In the genomic region with DNA sequence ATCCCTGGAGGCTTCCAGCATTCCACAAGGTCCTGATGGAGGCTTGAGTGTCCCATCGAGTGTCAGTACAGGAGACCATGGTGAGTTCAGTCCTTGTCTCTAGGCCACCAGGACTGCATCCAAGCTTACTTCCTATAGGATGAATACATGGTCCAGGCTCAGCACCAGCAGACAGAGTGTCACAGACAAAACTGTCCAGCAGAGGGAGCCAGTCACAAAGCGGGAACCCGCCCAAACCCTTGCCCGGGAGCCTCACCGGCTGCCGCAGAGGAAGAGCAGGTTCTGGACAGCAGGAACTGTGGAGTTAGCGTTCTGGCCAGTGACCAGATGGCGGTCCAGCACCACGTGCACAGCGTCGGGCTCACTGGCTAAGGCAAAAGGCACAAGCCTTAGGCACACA, we compare ENCODE assay signal across 8 mouse cellular contexts. TPM values are rescaled to one million over a fixed set of nuclear protein-coding genes. Genes with fewer than 3 reads are reported as not detected.
A peak's percentile ranks its signal among the peaks of the same experiment; 100 is the strongest.
DNase-seq lines count a peak whose midpoint lies in the region; ATAC-seq and TF ChIP-seq lines count a peak whose summit lies in the region.

No protein-coding gene starts in this region.

- H3K9ac ChIP-seq in ES-Bruce4 (ENCODE audit: low read depth, poor library complexity, severe bottlenecking), result no peak overlapping the region
- 0 out of 2 replicates have a peak overlapping the region, but pooled peaks have one; percentile 31 for H3K9ac ChIP-seq in forebrain, embryonic 15.5 days (replicated peaks)
- no peak overlapping the region for H3K9ac ChIP-seq in neural tube, embryonic 14.5 days (replicated peaks; ENCODE audit: low read depth, low read length)

- no peak for TF ChIP-seq EP300 in ES-Bruce4 (IDR thresholded peaks at IDR 0.05; ENCODE audit: insufficient read depth, low read depth, low read length)

- H3K27ac ChIP-seq in ES-Bruce4 (ENCODE audit: insufficient read depth, low read length), result no peak overlapping the region
- 0 out of 2 replicates have a peak overlapping the region, but pooled peaks have one; percentile 46 for H3K27ac ChIP-seq in forebrain, embryonic 15.5 days (replicated peaks)
- no peak overlapping the region for H3K27ac ChIP-seq in neural tube, embryonic 14.5 days (ENCODE audit: low read depth, low read length)
- H3K27ac ChIP-seq in testis, adult 2 months (ENCODE audit: control insufficient read depth, insufficient read depth, low read depth, low read length), result no peak overlapping the region

- peak; percentile 94 for DNase-seq in cerebellum, adult 11-12 months
- peak; percentile 93 for DNase-seq in heart, postnatal 4 days
- DNase-seq in layer of hippocampus, adult 18-20 months (ENCODE audit: low spot score in 2 of 2), result peak; percentile 79 to 90
- peak; percentile 85 to 89 for DNase-seq in lung, adult 18-20 months

- no peak for TF ChIP-seq POLR2A in ES-Bruce4 (IDR thresholded peaks at IDR 0.05; ENCODE audit: insufficient read depth, low read length)
- no peak for TF ChIP-seq POLR2A in testis, adult 2 months (IDR thresholded peaks at IDR 0.05; ENCODE audit: control insufficient read depth, low read depth, low read length)

- H3K9me3 ChIP-seq in ES-Bruce4 (replicated peaks; ENCODE audit: control insufficient read depth, insufficient read depth, low read length, poor library complexity, severe bottlenecking), result no peaks in the 10 kb centered on the region
- H3K9me3 ChIP-seq in forebrain, embryonic 15.5 days, result no peaks in the 10 kb centered on the region
- no peaks in the 10 kb centered on the region for H3K9me3 ChIP-seq in neural tube, embryonic 14.5 days (ENCODE audit: control insufficient read depth, low read length)

- WGBS in forebrain, embryonic 15.5 days, result 12% methylated on average over 11 of the region's 11 CpGs
- 14% methylated on average over 11 of the region's 11 CpGs for WGBS in neural tube, embryonic 14.5 days

- ATAC-seq in forebrain, embryonic 15.5 days (replicated peaks), result peak; percentile 59
- ATAC-seq in neural tube, embryonic 14.5 days (ENCODE audit: low read depth), result peak; percentile 55; the same call in 1 of the 2 replicates

- TF ChIP-seq CTCF in ES-Bruce4 (IDR thresholded peaks at IDR 0.05; ENCODE audit: low read depth, low read length), result peak; percentile 96
- peak; percentile 68; the same call in 1 of the 2 replicates for TF ChIP-seq CTCF in testis, adult 2 months (IDR thresholded peaks at IDR 0.05; ENCODE audit: control insufficient read depth, insufficient read depth, insufficient replicate concordance, low read depth, low read length)

- H3K4me2 ChIP-seq in forebrain, embryonic 15.5 days (replicated peaks), result no peak overlapping the region
- H3K4me2 ChIP-seq in neural tube, embryonic 14.5 days (ENCODE audit: low read depth, low read length), result no peak overlapping the region

- H3K27me3 ChIP-seq in ES-Bruce4 (ENCODE audit: control insufficient read depth, insufficient read depth, low read length, poor library complexity, severe bottlenecking), result no peaks in the 10 kb centered on the region
- no peaks in the 10 kb centered on the region for H3K27me3 ChIP-seq in forebrain, embryonic 15.5 days
- H3K27me3 ChIP-seq in neural tube, embryonic 14.5 days (ENCODE audit: control insufficient read depth, insufficient read depth, low read length), result no peaks in the 10 kb centered on the region
- H3K27me3 ChIP-seq in testis, adult 2 months (ENCODE audit: control insufficient read depth, insufficient read depth, low read length), result no peaks in the 10 kb centered on the region

- H3K4me1 ChIP-seq in ES-Bruce4 (ENCODE audit: control insufficient read depth, insufficient read depth, low read length), result no peaks in the 10 kb centered on the region
- H3K4me1 ChIP-seq in forebrain, embryonic 15.5 days, result peaks cover 15% of the 10 kb centered on the region
- H3K4me1 ChIP-seq in neural tube, embryonic 14.5 days (ENCODE audit: control insufficient read depth, insufficient read depth, low read length), result peaks cover 5% of the 10 kb centered on the region; the same call in 1 of the 2 replicates
- H3K4me1 ChIP-seq in testis, adult 2 months (ENCODE audit: control insufficient read depth, insufficient read depth, low read length), result peaks cover 6% of the 10 kb centered on the region

- H3K36me3 ChIP-seq in ES-Bruce4 (ENCODE audit: control insufficient read depth, insufficient read depth, low read length, poor library complexity, severe bottlenecking), result no peaks in the 10 kb centered on the region
- H3K36me3 ChIP-seq in forebrain, embryonic 15.5 days, result peaks cover 10% of the 10 kb centered on the region; the same call in 1 of the 2 replicates
- peaks cover 4% of the 10 kb centered on the region; the same call in 1 of the 2 replicates for H3K36me3 ChIP-seq in neural tube, embryonic 14.5 days (ENCODE audit: control insufficient read depth, insufficient read depth, low read length)
- H3K36me3 ChIP-seq in testis, adult 2 months (ENCODE audit: control insufficient read depth, insufficient read depth, low read length), result 0 out of 2 replicates have a peak, but pooled peaks cover 2% of the 10 kb centered on the region

- H3K4me3 ChIP-seq in ES-Bruce4 (ENCODE audit: low read depth, low read length), result no peak overlapping the region
- 0 out of 2 replicates have a peak overlapping the region, but pooled peaks have one; percentile 12 for H3K4me3 ChIP-seq in forebrain, embryonic 15.5 days
- no peak overlapping the region for H3K4me3 ChIP-seq in neural tube, embryonic 14.5 days (ENCODE audit: low read depth, low read length)
- H3K4me3 ChIP-seq in testis, adult 2 months (ENCODE audit: control insufficient read depth, low read depth, low read length), result no peak overlapping the region

RNA-seq across cellular contexts. Expression of a gene that starts 5.1 kb away (rescaled TPM):
- 36.7 and 45.4 TPM in 2 replicates for polyA plus RNA-seq in ES-Bruce4 (2011; ENCODE audit: insufficient read depth, insufficient read length, low read depth, missing spikeins)
- 62.2 and 64.2 TPM in 2 replicates for polyA plus RNA-seq in forebrain, embryonic 15.5 days (2015; fragmentation: Nextera tagmentation; extraction: Ambion mirVana)
- total RNA-seq in heart, postnatal 4 days (2021), result 10 to 100 TPM; 12.5 to 12.9 TPM
- total RNA-seq in layer of hippocampus, adult 18-20 months (2021), result 10 to 100 TPM; 37.7 to 39.9 TPM
- polyA plus RNA-seq in neural tube, embryonic 14.5 days (2014; fragmentation: Nextera tagmentation; extraction: Ambion mirVana), result 42.7 and 44.8 TPM in 2 replicates
- polyA plus RNA-seq in testis, adult 2 months (2012; rRNA removed), result 23.3 and 24.4 TPM in 2 replicates

RNA-seq across cellular contexts. Expression of a gene that starts 16.8 kb away (rescaled TPM):
- 210 and 226 TPM in 2 replicates for polyA plus RNA-seq in ES-Bruce4 (2011; ENCODE audit: insufficient read depth, insufficient read length, low read depth, missing spikeins)
- polyA plus RNA-seq in forebrain, embryonic 15.5 days (2015; fragmentation: Nextera tagmentation; extraction: Ambion mirVana), result 375 and 378 TPM in 2 replicates
- total RNA-seq in heart, postnatal 4 days (2021), result 100 to 1,000 TPM; 126 to 134 TPM
- total RNA-seq in layer of hippocampus, adult 18-20 months (2021), result 100 to 1,000 TPM; 122 to 125 TPM
- polyA plus RNA-seq in neural tube, embryonic 14.5 days (2014; fragmentation: Nextera tagmentation; extraction: Ambion mirVana), result 265 and 311 TPM in 2 replicates
- polyA plus RNA-seq in testis, adult 2 months (2012; rRNA removed), result 26.0 and 30.2 TPM in 2 replicates

RNA-seq across cellular contexts. Expression of a gene that starts 20.5 kb away (rescaled TPM):
- polyA plus RNA-seq in ES-Bruce4 (2011; ENCODE audit: insufficient read depth, insufficient read length, low read depth, missing spikeins), result 1.3 and 2.2 TPM in 2 replicates
- polyA plus RNA-seq in forebrain, embryonic 15.5 days (2015; fragmentation: Nextera tagmentation; extraction: Ambion mirVana), result 47.0 and 50.4 TPM in 2 replicates
- 1 to 10 TPM; 1.5 to 1.6 TPM for total RNA-seq in heart, postnatal 4 days (2021)
- 100 to 1,000 TPM; 265 to 270 TPM for total RNA-seq in layer of hippocampus, adult 18-20 months (2021)
- 51.6 and 70.7 TPM in 2 replicates for polyA plus RNA-seq in neural tube, embryonic 14.5 days (2014; fragmentation: Nextera tagmentation; extraction: Ambion mirVana)
- polyA plus RNA-seq in testis, adult 2 months (2012; rRNA removed), result 0.48 and 0.63 TPM in 2 replicates

RNA-seq across cellular contexts. Expression of a gene that starts 28.9 kb away (rescaled TPM):
- 16.3 and 19.9 TPM in 2 replicates for polyA plus RNA-seq in ES-Bruce4 (2011; ENCODE audit: insufficient read depth, insufficient read length, low read depth, missing spikeins)
- 83.1 and 86.3 TPM in 2 replicates for polyA plus RNA-seq in forebrain, embryonic 15.5 days (2015; fragmentation: Nextera tagmentation; extraction: Ambion mirVana)
- total RNA-seq in heart, postnatal 4 days (2021), result 10 to 100 TPM; 30.5 to 32.3 TPM
- total RNA-seq in layer of hippocampus, adult 18-20 months (2021), result 100 to 1,000 TPM; 319 to 320 TPM
- 66.9 and 80.4 TPM in 2 replicates for polyA plus RNA-seq in neural tube, embryonic 14.5 days (2014; fragmentation: Nextera tagmentation; extraction: Ambion mirVana)
- 7.2 and 10.9 TPM in 2 replicates for polyA plus RNA-seq in testis, adult 2 months (2012; rRNA removed)

RNA-seq across cellular contexts. Expression of a gene that starts 35.0 kb away (rescaled TPM):
- polyA plus RNA-seq in ES-Bruce4 (2011; ENCODE audit: insufficient read depth, insufficient read length, low read depth, missing spikeins), result 22.1 and 27.6 TPM in 2 replicates
- 7.8 and 9.5 TPM in 2 replicates for polyA plus RNA-seq in forebrain, embryonic 15.5 days (2015; fragmentation: Nextera tagmentation; extraction: Ambion mirVana)
- total RNA-seq in heart, postnatal 4 days (2021), result 1 to 10 TPM; 5.9 to 6.4 TPM
- 1 to 10 TPM in 1 of 2 experiments, under 1 TPM in 1; 0.69 to 1.1 TPM for total RNA-seq in layer of hippocampus, adult 18-20 months (2021)
- 2.0 and 2.5 TPM in 2 replicates for polyA plus RNA-seq in neural tube, embryonic 14.5 days (2014; fragmentation: Nextera tagmentation; extraction: Ambion mirVana)
- 5.5 and 5.6 TPM in 2 replicates for polyA plus RNA-seq in testis, adult 2 months (2012; rRNA removed)

Comparison
In these comparisons a context has a peak if more than half of its experiments do, and no peak if none do; other contexts are left out.
1. RNA of a gene that starts 20.5 kb away (polyA plus RNA-seq): 51.6 to 70.7 TPM in neural tube, embryonic 14.5 days and 47.0 to 50.4 TPM in forebrain, embryonic 15.5 days; 1.3 to 2.2 TPM in ES-Bruce4 and 0.48 to 0.63 TPM in testis, adult 2 months; every median in the first group is over 10 times any median in the second.
2. Peak in every context shown above with its lines, with median percentiles within 50 percentile points of each other: DNase-seq.